ENCODE assay signal across 8 mouse cellular contexts in the genomic region with DNA sequence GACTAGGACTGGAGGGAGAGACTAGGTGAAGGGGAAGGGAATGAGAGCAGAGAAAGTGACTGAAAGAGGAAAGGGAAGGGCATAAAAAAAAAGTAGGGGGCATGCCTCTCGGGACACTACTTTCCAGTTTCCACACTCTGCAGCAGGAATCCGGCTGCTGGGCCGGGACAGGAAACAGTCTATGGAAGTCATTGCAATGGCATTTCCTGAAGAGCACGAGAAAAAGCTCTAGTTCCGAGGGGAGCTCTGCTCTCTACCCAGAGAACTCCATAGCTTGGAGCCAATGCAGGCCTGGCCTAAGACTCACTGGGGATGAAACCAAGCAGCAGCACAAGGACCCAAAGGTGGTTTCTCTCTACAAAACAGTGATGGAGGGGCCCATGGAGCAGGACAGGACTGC. TPM values are rescaled to one million over a fixed set of nuclear protein-coding genes. Genes with fewer than 3 reads are reported as not detected.
DNase-seq lines count a peak whose midpoint lies in the region; TF ChIP-seq lines count a peak whose summit lies in the region.

No protein-coding gene starts in this region.

- H3K36me3 ChIP-seq in kidney, adult 2 months (ENCODE audit: control insufficient read depth, insufficient read depth, low read length) = no peaks in the 10 kb centered on the region; the same call in 1 of the 2 replicates

- 43% methylated on average over 5 of the region's 5 CpGs for WGBS in kidney, adult 2 months

- no peak for TF ChIP-seq CTCF in kidney, adult 2 months (conservative IDR thresholded peaks at IDR 0.05; ENCODE audit: insufficient read depth, insufficient read length, low read depth, low read length)

- peak overlapping the region; percentile 94 for H3K27ac ChIP-seq in kidney, adult 2 months (ENCODE audit: insufficient read depth, low read depth, low read length)

- H3K4me1 ChIP-seq in kidney, adult 2 months (ENCODE audit: control insufficient read depth, insufficient read depth, low read length) = peaks cover 71% of the 10 kb centered on the region

- no peaks in the 10 kb centered on the region for H3K27me3 ChIP-seq in kidney, adult 2 months (replicated peaks; ENCODE audit: control insufficient read depth, insufficient read depth, low read length)

- H3K4me3 ChIP-seq in kidney, adult 2 months (ENCODE audit: insufficient read depth, low read depth, low read length) = no peak overlapping the region

- DNase-seq in 3T3-L1 (ENCODE audit: low read depth, low spot score) (peak; percentile 91), ES-CJ7 (ENCODE audit: low read depth, low spot score) (peak; percentile 25)
- DNase-seq in heart, adult 8-10 months (ENCODE audit: low spot score) = peak; percentile 87
- peak; percentile 87 for DNase-seq in kidney, adult 2 months
- DNase-seq in lung, postnatal 10 days = peak; percentile 80
- DNase-seq in right cerebral cortex, postnatal 10 days (ENCODE audit: low spot score in 2 of 2) = no peak
- DNase-seq in right cerebral cortex, postnatal 4 days = no peak
- no peak for DNase-seq in layer of hippocampus, adult 8-10 months (ENCODE audit: low spot score in 2 of 2)

- no peak for TF ChIP-seq POLR2A in kidney, adult 2 months (IDR thresholded peaks at IDR 0.05; ENCODE audit: low read depth, low read length)

RNA-seq across cellular contexts. Expression of a gene that starts 10.5 kb away (rescaled TPM):
- 10 to 100 TPM; 46.9 to 66.6 (median 51.4) TPM for total RNA-seq in heart, adult 8-10 months (2022)
- 126 and 129 TPM in 2 replicates for polyA plus RNA-seq in kidney, adult 2 months (2012; rRNA removed)
- 100 to 1,000 TPM; 124 to 140 (median 132) TPM for total RNA-seq in layer of hippocampus, adult 8-10 months (2022)

RNA-seq across cellular contexts. Expression of a gene that starts 26.7 kb away (rescaled TPM):
- total RNA-seq in heart, adult 8-10 months (2022) = 1 to 10 TPM in 2 of 4 experiments, under 1 TPM in 2; 0.65 to 1.4 (median 0.91) TPM
- polyA plus RNA-seq in kidney, adult 2 months (2012; rRNA removed) = 0.22 and 0.39 TPM in 2 replicates
- 1 to 10 TPM; 1.2 to 2.3 (median 1.7) TPM for total RNA-seq in layer of hippocampus, adult 8-10 months (2022)

Comparison
In these comparisons a context has a peak if more than half of its experiments do, and no peak if none do; other contexts are left out.
1. DNase-seq: peak in 3T3-L1 (single experiment), ES-CJ7 (single experiment), heart, adult 8-10 months (single experiment), kidney, adult 2 months (single experiment) and lung, postnatal 10 days (single experiment); none in right cerebral cortex, postnatal 10 days (0 of 2), right cerebral cortex, postnatal 4 days (single experiment) and layer of hippocampus, adult 8-10 months (0 of 2).